Mouse (Mus musculus) layer of hippocampus, postnatal 14 days (tissue): ENCODE data around the gene Ier5l. TPM values are rescaled to one million over a fixed set of nuclear protein-coding genes. Genes with fewer than 3 reads are reported as not detected.
A peak's percentile ranks its signal among the peaks of the same experiment; 100 is the strongest.

Experiments used
- DNase-seq, 2 experiments: peaks; one replicate each; pipeline ENCODE4 v3.0.0; 2021 to 2022; ENCODE audit warnings: low spot score in 2 of 2, mixed read lengths in 1 of 2
- long read RNA-seq, 2 experiments: library from polyadenylated mRNA; stranded (forward); transcript quantifications; one replicate each; pipeline ENCODE4 v2.0.0; 2021
- total RNA-seq, 2 experiments: library from RNA; stranded (reverse); gene quantifications; 2 replicates each; pipeline ENCODE4 v1.2.3; 2021

Ier5l gene
- total RNA-seq: 1 to 10 TPM; 8.5 to 9.4 TPM
- long read RNA-seq, experiment 1, transcript Ier5l-201 (1 exons, 2,683 nt): major isoform, 8 of 8 reads
- long read RNA-seq, experiment 1, partial matches to known transcripts: 0 of 8 reads
- long read RNA-seq, experiment 1, other reads (novel, unspliced or antisense): 0 of 8 reads
- long read RNA-seq, experiment 2, transcript Ier5l-201 (1 exons, 2,683 nt): major isoform, 19 of 19 reads
- long read RNA-seq, experiment 2, partial matches to known transcripts: 0 of 19 reads
- long read RNA-seq, experiment 2, other reads (novel, unspliced or antisense): 0 of 19 reads

- DNase-seq: peak; percentile 94 to 97
These were observed at the start of gene Ier5l for GRCm38 (mm10) chr2:30474039-30474438. TSS of gene Ier5l (minus strand) at chr2:30474219.

- no peak for DNase-seq
These were observed 49.7 kb upstream of the Ier5l start for GRCm38 (mm10) chr2:30523727-30524126.

GRCm38 (mm10) chr2:30510711-30511380 is 36.8 kb upstream of the Ier5l start:
- DNase-seq: no peak

GRCm38 (mm10) chr2:30507138-30507727 is 33.2 kb upstream of the Ier5l start:
- DNase-seq: no peak

- DNase-seq: peak; percentile 31 to 72
These were observed 29.9 kb upstream of the Ier5l start for GRCm38 (mm10) chr2:30503677-30504621.

GRCm38 (mm10) chr2:30501701-30502100 is 27.7 kb upstream of the Ier5l start:
- DNase-seq: no peak

GRCm38 (mm10) chr2:30495909-30496861 is 22.2 kb upstream of the Ier5l start:
- DNase-seq: peak; percentile 52 to 68

GRCm38 (mm10) chr2:30495000-30495908 is 21.2 kb upstream of the Ier5l start:
- DNase-seq: no peak

- no peak for DNase-seq
These were observed 16.4 kb upstream of the Ier5l start for GRCm38 (mm10) chr2:30490384-30490783.

GRCm38 (mm10) chr2:30487597-30487996 is 13.6 kb upstream of the Ier5l start:
- DNase-seq: no peak

- no peak for DNase-seq
These were observed 4.5 kb upstream of the Ier5l start for GRCm38 (mm10) chr2:30478526-30478925.

GRCm38 (mm10) chr2:30476241-30476640 is 2.2 kb upstream of the Ier5l start:
- no peak for DNase-seq

- DNase-seq: no peak
These were observed 1.4 kb upstream of the Ier5l start for GRCm38 (mm10) chr2:30475457-30475856.

GRCm38 (mm10) chr2:30474776-30475175 is 757 bp upstream of the Ier5l start:
- DNase-seq: no peak

GRCm38 (mm10) chr2:30473431-30474031 is 488 bp downstream of the Ier5l start:
- DNase-seq: peak in 1 of 2 experiments; percentile 36

GRCm38 (mm10) chr2:30472731-30473351 is 1.2 kb downstream of the Ier5l start:
- DNase-seq: peak in 1 of 2 experiments; percentile 45

- DNase-seq: peak; percentile 50 to 73
These were observed 2.0 kb downstream of the Ier5l start for GRCm38 (mm10) chr2:30471795-30472720.
